Mouse (Mus musculus) hindbrain, embryonic 10.5 days (tissue): Measurements from ENCODE around the gene Sbp. TPM values are rescaled to one million over a fixed set of nuclear protein-coding genes. Genes with fewer than 3 reads are reported as not detected.

ENCODE experiments used
- DNase-seq: peaks from one replicate; pipeline ENCODE4 v3.0.0-alpha.2; 2017; ENCODE audit warnings: low spot score
- H3K27ac ChIP-seq: fragments of 300-500 bp; sonication (generic); 2 replicates; pipeline ENCODE4 v1.5.1; 2016; ENCODE audit warnings: mild to moderate bottlenecking, moderate library complexity
- H3K27me3 ChIP-seq: fragments of 300-500 bp; sonication (generic); 2 replicates; pipeline ENCODE4 v1.6.1; 2016; ENCODE audit warnings: mild to moderate bottlenecking; ENCODE audit not compliant: poor library complexity, insufficient read depth, severe bottlenecking
- H3K36me3 ChIP-seq: fragments of 300-500 bp; sonication (generic); 2 replicates; pipeline ENCODE4 v1.6.1; 2016; ENCODE audit warnings: mild to moderate bottlenecking, moderate library complexity
- H3K4me1 ChIP-seq: fragments of 300-500 bp; sonication (generic); replicated peaks from 2 replicates; pipeline ENCODE4 v1.6.1; 2016; ENCODE audit warnings: mild to moderate bottlenecking
- H3K4me3 ChIP-seq: fragments of 300-500 bp; sonication (generic); 2 replicates; pipeline ENCODE4 v1.5.1; 2016; ENCODE audit warnings: mild to moderate bottlenecking, moderate library complexity
- H3K9me3 ChIP-seq: fragments of 300-500 bp; sonication (generic); 2 replicates; pipeline ENCODE4 v1.6.1; 2016; ENCODE audit warnings: mild to moderate bottlenecking, moderate library complexity
- WGBS: fragments of 180-500 bp; shearing (Covaris S2); methylation state at CpG from one replicate; pipeline ENCODE4 v1.1.7; 2016; 5-methylcytosine and 5-hydroxymethylcytosine counted together
- polyA plus RNA-seq: library from polyadenylated mRNA; unstranded; fragments of >200 nt; fragmentation: Nextera tagmentation; extraction: Ambion mirVana; gene quantifications from 2 replicates; pipeline ENCODE4 v1.2.1, GENCODE M21; 2016

Sbp gene
- polyA plus RNA-seq, 1 experiment from 2014 or later: not detected

- 78% methylated on average over 7 of the region's 7 CpGs for WGBS
- Histone ChIP-seq H3K4me3 (no peak overlapping the region), H3K27me3 (no peaks in the 10 kb centered on the region), H3K36me3 (no peaks in the 10 kb centered on the region), H3K9me3 (no peaks in the 10 kb centered on the region), H3K4me1 (peaks cover 33% of the 10 kb centered on the region), H3K27ac (no peak overlapping the region)
- DNase-seq: no peak
These were observed 53.2 kb downstream of the Sbp start for GRCm38 (mm10) chr17:23994667-23995066.

Other genes starting within 250 kb of the Sbp start
- not detected in 2 replicates for gene 1520401A03Rik, start 218.9 kb upstream of the Sbp start, polyA plus RNA-seq
- 54.0 and 61.5 TPM in 2 replicates for gene Pkmyt1, start 215.3 kb upstream of the Sbp start, polyA plus RNA-seq
- 28.8 and 43.6 TPM in 2 replicates for gene Paqr4, start 200.8 kb upstream of the Sbp start, polyA plus RNA-seq
- gene Kremen2, start 195.8 kb upstream of the Sbp start, polyA plus RNA-seq: 3.4 and 4.3 TPM in 2 replicates
- gene Flywch1, start 170.1 kb upstream of the Sbp start, polyA plus RNA-seq: 181 and 211 TPM in 2 replicates
- 22.9 and 34.9 TPM in 2 replicates for gene Flywch2, start 155.6 kb upstream of the Sbp start, polyA plus RNA-seq
- gene Srrm2, start 151.1 kb upstream of the Sbp start, polyA plus RNA-seq: 517 and 570 TPM in 2 replicates
- gene Elob, start 112.5 kb upstream of the Sbp start, polyA plus RNA-seq: 1,118 and 1,222 TPM in 2 replicates
- 0.24 TPM in 1 of 2 replicates, not detected in the other for gene Prss33, start 105.6 kb upstream of the Sbp start, polyA plus RNA-seq
- not detected in 2 replicates for gene Prss32, start 97.8 kb upstream of the Sbp start, polyA plus RNA-seq
- 1.6 and 1.9 TPM in 2 replicates for gene Prss41, start 97.5 kb upstream of the Sbp start, polyA plus RNA-seq
- gene Prss21, start 73.6 kb upstream of the Sbp start, polyA plus RNA-seq: not detected in 2 replicates
- not detected in 2 replicates for gene Dcpp1, start 60.8 kb upstream of the Sbp start, polyA plus RNA-seq
- gene Dcpp2, start 60.8 kb upstream of the Sbp start, polyA plus RNA-seq: not detected in 2 replicates
- not detected in 2 replicates for gene Dcpp3, start 24.2 kb upstream of the Sbp start, polyA plus RNA-seq
- gene Sbpl, start 13.6 kb downstream of the Sbp start, polyA plus RNA-seq: not detected in 2 replicates
- gene Prss30, start 38.9 kb downstream of the Sbp start, polyA plus RNA-seq: not detected in 2 replicates
- 0.72 and 0.83 TPM in 2 replicates for gene Prss22, start 56.4 kb downstream of the Sbp start, polyA plus RNA-seq
- 0.24 TPM in 1 of 2 replicates, not detected in the other for gene Prss27, start 96.5 kb downstream of the Sbp start, polyA plus RNA-seq
- 90.8 and 93.0 TPM in 2 replicates for gene Kctd5, start 131.8 kb downstream of the Sbp start, polyA plus RNA-seq
- 30.4 and 32.9 TPM in 2 replicates for gene Pdpk1, start 209.3 kb downstream of the Sbp start, polyA plus RNA-seq
- 42.9 and 50.0 TPM in 2 replicates for gene Amdhd2, start 222.1 kb downstream of the Sbp start, polyA plus RNA-seq
- gene Atp6v0c, start 228.0 kb downstream of the Sbp start, polyA plus RNA-seq: 488 and 579 TPM in 2 replicates